Mouse (Mus musculus) erythroblast, adult 5-6 weeks (primary cell): Measurements from ENCODE around the gene R3hcc1l. TPM values are rescaled to one million over a fixed set of nuclear protein-coding genes. Genes with fewer than 3 reads are reported as not detected.

Source experiments
- ATAC-seq: replicated peaks from 2 replicates; pipeline ENCODE4 v1.8.0; 2016; ENCODE audit warnings: moderate number of reproducible peaks, mild to moderate bottlenecking, moderate TSS enrichment, inconsistent platforms; ENCODE audit not compliant: poor library complexity, low FRiP score, severe bottlenecking
- total RNA-seq, 2 experiments: library from RNA; stranded (forward) in 1 of 2; stranded (reverse) in 1 of 2; fragments of 150-400 nt in 1 of 2; fragments of 200-764, 138-1000 nt in 1 of 2; gene quantifications; 2 replicates each; pipeline versions ENCODE4 v1.2.3 to v1.2.4; 2015 to 2017; ENCODE audit warnings: low replicate concordance in 2 of 2

The R3hcc1l gene
- total RNA-seq, 2 experiments from 2014 or later: 13.1 to 18.5 TPM

DNA sequence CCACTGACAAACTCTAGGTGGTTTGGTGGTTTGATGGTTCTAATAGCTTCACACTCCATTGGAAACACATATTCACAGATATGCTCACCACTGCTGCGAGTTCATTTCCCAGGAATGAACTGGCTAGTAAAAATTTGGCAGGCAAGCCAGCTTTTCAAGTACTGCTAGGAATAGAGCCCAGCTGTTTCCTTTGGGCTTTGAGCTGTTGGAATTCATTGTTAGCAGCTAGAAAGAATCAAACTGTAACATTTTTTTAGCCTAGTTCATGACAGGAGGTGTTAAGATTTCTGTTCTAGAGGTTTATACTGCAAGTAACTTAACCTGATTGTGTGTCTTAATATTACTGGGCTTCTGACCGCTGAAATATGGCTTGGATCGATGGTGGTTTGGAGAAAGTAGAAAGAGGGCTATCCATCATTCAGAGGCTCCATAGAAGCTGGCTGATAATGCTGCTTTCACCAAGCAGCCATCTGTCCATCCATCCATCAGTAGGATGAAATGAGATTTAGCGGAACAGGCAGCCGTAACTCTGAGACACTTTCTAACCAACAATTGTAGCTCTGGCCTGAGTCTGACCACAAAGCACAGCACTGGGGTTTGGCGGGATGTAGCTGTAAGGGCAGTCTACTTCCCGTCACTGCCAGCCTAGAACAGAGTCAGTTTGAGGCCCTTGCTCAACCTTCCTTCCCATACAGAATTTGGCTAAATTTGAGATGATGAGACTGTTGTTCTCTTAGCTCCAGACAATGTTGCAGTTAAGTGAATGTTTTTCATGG, 21.0 kb downstream of the R3hcc1l start:
- ATAC-seq: no peak

DNA sequence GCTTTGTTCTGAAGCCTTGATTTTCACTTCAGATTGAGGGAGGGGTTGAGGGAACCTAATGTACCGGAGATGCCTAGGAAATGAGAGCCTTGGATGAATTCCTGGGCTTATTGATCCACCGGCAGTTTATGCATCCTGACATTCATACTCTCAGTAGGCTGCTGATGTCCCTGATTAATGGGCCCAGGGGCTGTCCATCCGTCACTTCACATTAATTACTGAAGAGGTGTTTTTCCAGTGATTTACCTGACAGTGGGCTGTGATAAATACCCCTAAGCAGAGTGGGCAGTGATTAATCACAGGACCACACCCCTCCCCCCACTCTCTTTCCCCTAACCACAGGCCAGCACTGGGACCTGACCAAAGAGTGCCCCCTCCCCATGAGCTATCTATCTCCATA, 22.1 kb downstream of the R3hcc1l start:
- ATAC-seq: no peak

DNA sequence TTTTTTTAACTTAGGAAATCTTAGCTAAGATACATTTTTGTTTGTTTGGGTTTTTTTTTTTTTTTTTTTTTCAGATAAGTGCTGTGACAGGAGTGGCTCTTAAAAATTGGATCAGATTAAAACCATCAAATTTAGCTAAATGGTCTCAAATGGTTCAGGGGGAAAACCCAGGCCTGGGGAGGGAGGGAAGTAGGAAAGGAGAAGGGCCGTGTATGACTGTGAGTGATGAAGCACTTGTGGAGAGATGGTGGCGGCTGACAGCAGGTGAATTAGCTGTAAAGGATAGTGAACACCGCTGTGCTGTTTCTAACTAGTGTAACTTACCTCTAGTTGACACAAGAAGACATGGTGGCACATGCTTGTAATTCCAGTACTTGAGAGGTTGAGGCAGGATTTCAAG, 40.1 kb downstream of the R3hcc1l start:
- no peak for ATAC-seq

DNA sequence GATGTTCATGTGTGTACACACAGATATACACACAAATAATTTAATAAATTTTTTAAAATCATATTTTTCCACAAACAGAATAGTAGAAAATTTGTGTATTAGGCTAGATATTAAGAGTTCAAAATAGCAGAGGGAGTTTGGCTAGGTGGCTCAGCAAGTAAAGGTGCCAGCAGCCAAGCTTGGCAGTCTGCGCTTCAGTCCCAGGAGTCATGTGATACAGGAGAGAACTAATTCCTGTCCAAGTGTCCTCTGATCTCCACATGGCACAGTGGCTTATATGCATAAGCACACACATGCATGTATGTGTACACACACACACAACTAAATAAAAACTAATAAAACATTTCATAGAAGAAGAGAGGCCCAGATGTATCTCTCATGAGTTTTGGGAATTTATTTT, 43.4 kb downstream of the R3hcc1l start:
- no peak for ATAC-seq

DNA sequence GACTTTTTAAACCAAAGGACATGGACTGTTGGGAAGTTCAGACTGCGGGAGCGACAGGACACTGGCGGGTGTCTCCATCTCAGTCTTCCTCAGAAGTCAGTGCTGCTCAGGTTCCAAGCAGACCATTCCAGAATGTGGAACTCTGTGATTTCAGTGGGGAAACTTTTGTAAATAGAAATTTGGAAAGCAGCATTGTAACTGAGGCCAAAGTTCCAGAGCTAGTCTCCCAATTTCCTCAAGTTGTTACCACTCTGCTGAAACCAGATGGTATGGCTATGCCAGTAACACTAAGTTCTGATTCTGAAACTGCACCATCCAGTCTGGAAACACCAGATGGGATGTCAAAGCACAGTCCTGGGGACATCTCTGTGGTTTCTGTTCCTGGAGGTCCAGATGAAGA, 44.4 kb downstream of the R3hcc1l start:
- no peak for ATAC-seq

DNA sequence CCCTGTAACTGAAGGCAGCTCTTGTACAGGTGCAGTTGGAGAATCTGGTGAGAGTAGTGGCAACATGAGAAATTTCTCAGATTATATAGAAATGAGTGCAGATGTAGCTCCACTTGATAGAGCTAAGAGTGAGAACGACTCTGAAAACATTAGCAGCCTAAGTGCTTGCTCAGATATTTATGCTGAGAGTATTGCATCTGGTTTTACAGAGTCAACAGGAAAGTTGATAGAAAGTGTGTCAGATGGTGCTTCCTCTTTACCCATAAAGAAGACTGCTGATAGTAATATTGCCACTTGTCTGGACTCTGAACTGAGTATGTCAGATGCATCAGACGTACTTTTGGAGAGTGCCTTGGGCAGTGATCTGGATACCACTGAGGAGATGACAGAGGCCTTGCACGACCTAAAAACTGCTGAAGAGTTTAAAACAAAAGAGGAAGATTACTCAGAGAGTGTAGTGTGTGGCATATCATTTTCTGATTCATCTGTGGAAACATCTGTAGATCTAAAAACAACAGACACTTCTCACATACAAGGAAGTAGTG, 45.2 kb downstream of the R3hcc1l start:
- ATAC-seq: no peak

DNA sequence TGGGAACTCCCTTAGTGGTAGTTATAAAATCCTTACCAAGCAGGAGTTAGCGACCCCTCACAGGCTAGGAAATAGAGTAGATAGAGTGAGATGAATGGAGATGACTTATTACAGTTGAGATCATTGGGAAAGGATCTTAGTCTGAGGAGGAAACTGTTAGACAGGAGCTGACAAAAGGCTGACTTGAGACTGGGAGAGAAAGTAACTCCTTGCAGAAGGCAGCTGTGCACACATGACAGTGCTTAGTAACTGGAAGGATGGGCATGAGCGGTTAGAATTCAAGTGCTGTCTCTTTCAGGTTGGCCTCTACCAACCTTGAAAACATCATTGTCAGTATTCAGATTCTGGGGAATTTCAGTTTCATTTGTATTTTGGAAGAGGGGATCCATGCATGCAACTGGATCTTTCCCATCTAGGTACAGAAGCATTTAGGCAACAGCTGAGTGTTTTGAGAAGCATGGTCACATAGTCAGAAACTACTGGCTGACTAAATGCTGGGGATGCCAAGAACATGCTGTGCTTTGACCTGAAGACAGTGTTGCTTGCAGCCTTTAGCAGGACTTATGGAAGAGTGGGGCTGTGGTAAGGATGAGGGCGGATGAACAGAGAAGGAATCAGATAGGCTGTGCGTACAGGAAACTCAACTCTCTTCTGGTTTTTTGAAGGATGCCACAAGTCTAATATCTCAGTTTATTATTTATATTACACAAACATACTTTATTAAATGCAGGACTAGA, 47.9 kb downstream of the R3hcc1l start:
- no peak for ATAC-seq

DNA sequence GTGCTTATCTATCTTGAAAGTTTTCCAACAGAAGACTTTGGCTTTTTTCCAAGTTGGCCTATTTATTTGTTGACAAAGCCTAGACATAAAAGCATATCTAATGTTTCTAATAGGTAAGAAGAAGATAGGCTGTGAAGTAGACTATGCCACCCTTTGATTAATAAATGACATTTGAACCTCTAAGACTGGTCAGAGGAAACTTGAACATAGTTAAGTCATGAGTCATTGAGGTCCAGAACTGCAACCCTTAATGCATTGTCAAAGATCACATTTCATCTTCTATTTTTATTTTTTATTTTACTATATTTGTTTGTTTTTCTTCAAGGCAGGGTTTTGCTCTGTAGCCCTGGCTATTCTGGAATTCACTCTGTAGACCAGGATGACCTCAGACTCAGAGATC, 48.5 kb downstream of the R3hcc1l start:
- no peak for ATAC-seq

DNA sequence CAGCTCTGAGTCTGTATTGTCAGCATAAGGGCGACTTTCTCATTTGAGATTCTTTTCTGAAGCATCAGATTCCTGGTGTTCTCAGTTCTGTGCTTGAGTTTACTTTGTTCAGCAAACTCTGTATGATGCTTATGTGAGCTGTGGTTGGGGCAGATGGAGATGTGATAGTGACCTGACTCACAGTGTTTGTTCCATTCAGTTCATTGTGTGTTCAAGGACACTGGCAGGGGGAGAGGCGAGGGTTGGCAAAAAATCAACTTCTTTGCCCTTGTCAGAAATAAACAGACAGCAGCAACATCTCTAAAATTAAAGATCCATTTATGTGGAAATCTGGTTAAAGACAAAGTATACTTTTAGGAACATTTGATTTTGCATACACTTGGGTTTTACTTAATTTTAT, 50.5 kb downstream of the R3hcc1l start:
- ATAC-seq: no peak

DNA sequence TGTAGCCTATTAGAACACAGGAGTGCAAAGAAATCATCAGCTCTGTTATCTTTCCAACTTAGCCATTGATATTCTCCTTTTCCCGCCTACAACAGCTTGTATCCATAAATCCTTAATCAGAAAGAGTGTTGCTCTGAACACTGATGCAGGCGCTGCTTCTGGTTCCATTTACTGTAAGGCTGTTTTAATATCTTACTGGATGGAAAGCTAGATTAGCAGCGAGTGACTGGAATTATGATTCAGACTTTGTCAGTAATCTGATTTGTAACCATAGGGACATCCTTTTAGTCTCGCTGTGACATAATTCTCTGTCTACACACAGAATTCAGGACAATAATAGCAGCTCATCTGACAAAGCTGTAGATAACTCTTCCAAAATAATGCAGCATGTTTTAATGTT, 52.7 kb downstream of the R3hcc1l start:
- no peak for ATAC-seq

DNA sequence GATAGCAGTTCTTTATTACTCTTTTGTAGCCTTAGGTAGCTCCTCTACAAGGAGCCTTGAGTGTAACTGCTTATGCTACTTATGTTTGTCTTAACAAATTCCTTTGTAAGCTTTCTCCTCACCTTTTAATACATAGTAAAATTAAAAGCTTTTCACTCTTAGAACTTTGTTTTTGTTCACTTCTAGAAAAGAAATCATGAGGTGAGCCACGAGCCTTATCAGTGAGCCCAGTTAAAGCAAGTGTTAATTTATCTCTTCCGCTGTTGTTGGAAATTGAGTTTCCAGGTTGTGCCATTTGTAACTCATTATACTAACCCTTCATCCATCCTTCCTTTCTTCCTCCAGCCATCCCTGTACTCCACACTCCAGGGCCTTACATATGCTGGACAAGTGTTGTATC, 56.8 kb downstream of the R3hcc1l start:
- no peak for ATAC-seq

DNA sequence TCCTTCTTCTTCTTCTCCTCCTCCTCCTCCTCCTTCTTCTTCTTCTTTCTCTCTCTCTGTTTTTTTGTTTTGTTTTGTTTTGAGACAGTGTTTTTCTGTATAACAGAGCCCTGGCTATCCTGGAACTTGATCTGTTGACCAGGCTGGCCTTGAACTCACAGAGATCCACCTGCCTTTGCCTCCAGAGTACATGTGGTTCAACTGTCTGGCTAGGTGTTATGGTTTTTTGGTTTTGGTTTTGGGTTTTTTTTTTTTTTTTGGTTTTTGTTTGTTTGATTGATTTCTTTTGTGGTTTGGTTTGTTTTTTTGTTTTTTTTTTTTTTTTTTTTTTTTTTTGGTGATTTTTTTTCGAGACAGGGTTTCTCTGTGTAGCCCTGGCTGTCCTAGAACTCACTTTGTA, 58.3 kb downstream of the R3hcc1l start:
- no peak for ATAC-seq

DNA sequence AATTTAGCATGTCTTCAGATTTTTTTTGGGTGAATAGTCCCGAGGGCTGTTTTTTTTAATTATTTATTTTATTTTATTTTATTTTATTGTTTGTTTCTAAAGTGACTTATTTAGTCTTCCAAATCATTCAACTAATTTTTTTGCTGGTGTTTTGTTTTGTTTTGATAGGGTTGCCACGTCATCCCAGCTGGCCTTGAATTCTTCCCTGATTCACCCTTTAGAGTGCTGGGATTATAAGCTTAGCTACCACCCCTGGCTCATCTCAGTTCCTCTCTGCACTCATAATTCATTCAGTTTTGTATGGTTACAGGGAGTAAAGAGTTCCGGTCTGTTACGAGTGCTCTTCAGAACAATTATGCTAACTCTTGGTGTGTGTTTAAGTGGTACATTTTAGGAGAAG, 60.1 kb downstream of the R3hcc1l start:
- no peak for ATAC-seq

DNA sequence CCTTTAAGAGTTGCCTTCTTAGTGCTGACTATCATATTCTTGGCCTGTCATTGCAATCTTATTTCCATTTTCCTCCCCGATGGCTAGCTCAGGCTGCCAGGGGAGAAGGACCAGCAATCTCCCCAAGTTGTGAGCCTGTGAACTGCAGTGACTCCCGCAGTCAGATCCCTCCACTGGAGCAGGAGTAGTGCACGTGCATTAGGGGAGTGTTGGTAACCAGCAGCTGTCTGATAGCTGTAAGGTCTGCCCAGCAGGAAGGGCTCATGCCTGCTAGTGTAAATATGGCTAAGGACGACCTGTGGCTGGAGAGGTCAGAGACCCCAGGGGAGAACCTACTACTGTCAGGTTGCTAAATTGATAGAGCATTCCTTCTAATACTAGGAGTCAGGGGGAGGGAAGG, 62.1 kb downstream of the R3hcc1l start:
- ATAC-seq: no peak

DNA sequence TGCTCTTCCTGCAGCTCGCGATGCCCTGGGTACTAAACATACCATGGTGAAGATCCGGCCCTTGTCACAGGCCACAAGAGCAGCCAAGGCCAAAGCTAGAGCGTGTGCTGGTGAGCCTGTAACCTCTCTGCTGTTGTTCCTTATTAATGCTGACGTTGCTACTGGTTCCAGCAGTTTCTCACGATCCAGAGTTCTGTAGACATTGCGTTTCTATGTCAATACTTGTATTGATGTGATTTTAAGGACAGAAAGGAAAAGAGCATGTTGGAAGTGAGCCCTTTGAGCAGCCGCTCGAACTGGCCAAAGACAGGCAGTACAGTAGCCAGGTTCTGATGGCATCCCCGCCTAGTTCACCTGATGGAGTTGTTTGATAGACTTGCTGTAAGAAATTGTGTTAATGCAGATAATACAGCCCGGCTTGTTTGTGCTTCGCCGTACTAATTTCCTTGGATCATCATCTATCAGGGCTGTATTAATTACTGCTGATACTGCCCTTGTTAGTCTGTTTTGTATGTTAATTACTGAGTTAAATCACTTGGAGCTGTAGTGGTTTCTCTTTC, 64.3 kb downstream of the R3hcc1l start:
- ATAC-seq: peak; percentile 74

DNA sequence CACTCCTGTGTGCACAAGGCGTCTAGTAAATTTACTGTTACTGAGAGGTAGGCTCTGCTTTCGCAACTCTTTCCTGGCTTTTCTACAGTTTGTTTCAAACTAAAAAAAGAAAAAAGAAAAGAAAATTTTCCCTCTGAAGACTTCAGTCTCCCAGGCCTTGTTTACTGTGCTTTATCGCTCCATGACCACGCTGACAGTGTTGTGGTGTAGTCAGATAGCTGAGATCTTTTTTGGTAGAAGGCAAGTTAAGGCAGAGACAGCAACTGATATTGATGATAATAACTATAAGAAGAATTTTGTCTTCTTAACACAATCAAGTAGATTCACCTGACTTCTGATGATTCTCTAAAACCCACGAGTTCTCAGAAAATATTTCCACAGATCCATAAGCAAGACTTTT, 65.1 kb downstream of the R3hcc1l start:
- ATAC-seq: peak; percentile 72

DNA sequence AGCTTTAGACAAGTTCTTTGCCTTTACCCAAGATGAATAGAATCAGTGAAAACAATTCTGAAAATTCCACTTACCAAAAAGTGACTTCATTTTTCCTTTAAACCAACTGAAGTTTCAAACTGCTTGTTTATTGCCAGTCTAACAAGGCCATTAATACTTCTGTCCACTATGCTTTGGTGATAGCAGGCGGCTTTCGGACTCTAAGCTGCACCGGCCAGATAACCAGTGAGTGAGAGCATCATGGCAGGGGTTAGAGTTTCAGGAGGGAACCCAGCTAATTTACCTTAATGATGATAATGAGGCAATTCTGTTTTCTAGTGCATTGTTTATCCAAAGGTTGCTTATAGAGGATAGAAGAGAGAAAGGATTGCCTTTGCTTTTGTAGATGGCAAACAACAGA, 65.6 kb downstream of the R3hcc1l start:
- ATAC-seq: peak; percentile 81

DNA sequence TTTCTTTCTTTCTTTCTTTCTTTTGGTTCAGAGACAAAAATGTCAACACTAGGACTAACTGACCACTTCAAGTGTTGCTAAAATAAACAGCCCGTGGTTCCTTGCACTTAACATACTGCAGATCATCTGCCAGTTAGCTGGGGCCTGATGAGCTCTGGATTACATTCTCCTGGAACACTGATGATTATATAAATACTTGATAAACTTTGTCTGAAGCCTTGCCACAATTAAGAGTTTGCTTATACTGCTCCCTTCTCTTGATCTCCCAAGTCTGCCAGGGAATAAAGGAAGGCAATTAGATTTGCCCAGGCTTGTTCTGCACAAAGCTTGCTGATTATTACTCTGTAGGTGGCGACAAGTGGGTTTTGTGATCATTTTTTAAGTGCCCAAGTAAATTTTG, 69.1 kb downstream of the R3hcc1l start:
- ATAC-seq: no peak

DNA sequence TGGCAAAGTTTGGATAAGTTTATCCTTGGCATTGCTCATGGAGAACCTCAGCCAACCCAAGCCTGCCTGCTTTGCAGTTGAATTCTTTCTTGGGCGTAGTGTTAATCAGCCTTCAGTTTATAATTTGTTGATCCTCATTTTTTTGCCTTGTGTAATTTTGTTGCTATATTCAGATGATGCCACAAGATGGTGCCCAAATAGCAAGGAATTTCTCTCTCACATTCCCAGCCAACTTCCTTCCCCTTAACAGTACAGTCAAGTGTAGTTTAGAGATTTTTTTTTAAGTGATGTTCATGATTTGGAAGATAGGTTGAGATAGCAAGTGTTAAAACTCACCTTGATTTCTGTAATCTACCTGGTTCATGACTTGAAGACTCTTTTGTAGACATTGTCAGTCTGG, 70.7 kb downstream of the R3hcc1l start:
- no peak for ATAC-seq

DNA sequence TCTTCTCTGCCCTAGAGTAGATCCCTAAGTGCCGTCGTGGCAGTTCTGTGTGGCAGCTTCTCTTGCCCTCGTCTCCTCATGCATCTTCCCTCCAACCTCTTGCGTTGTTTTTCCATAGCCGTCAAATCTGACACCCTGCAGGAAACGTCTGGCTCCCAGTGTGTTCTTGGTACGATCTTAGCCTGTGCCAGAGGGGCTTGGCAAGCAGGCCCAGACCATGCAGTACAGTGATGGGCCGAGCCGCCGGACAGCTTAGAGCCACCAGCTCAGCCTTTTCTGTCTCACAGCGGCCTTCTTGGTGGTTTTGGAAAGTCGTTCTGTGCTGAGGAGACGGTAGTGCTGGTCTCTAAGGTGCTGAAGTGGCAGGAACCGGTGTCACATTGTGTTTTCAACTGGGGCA, 73.0 kb downstream of the R3hcc1l start:
- no peak for ATAC-seq

DNA sequence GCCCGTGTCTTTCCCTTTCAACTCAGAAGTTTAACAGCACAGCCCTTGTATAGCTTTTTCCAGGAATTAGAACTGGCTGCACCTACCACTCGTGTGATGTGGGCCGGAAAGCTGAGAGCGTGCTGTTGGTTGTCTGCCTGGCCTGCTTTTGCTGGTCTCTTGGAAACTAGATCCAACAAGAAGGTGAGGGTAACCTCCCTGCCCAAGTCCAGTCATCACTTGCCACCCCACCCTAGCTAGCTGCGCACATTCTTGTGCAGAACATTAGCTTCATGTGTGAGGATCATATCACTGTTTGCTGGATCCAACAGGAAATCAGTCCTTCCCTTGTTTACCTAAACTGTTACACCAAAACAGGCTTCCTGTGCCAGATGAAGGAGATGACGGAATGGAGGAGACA, 74.9 kb downstream of the R3hcc1l start:
- no peak for ATAC-seq
